Comparison of ENCODE assay signal across 10 mouse cellular contexts in the genomic region with DNA sequence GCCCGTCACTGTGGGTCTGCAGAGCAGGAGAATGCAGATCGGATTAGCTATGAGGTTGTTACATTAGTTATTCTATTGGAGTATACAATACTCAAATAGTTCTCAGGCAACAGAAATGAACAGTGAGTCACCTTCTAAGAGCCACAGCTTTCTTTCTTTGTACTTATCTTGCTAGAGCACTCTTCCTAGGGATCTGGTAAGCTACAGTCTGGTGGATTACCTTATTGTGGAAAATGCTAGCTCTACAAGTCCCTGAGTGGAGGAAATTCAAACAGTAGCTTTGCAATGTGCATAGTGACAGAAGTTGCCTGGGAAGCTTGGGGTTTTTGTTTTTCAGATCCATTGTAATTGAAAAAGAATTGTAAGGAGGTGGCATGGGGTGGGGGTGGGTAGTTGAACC. TPM values are rescaled to one million over a fixed set of nuclear protein-coding genes. Genes with fewer than 3 reads are reported as not detected.
DNase-seq lines count a peak whose midpoint lies in the region; ATAC-seq and TF ChIP-seq lines count a peak whose summit lies in the region.
"Had no signal": no experiment of that assay in that cellular context is flagged by ENCODE, and none has a peak within 500 bp of the region (broad histone marks: within the 10 kb centered on the region; RNA-seq: fewer than 3 reads in every experiment).

No protein-coding gene starts in this region.

- TF ChIP-seq POLR2A in ES-Bruce4 (IDR thresholded peaks at IDR 0.05; ENCODE audit: insufficient read depth, low read length), result no peak

- no peaks in the 10 kb centered on the region for H3K36me3 ChIP-seq in kidney, embryonic 15.5 days
- H3K36me3 ChIP-seq in ES-Bruce4 (ENCODE audit: control insufficient read depth, insufficient read depth, low read length, poor library complexity, severe bottlenecking), result no peaks in the 10 kb centered on the region
- H3K36me3 ChIP-seq in embryonic facial prominence, embryonic 14.5 days (ENCODE audit: control insufficient read depth, insufficient read depth, low read length), result no peaks in the 10 kb centered on the region
- no peaks in the 10 kb centered on the region for H3K36me3 ChIP-seq in midbrain, embryonic 12.5 days

- peaks cover 17% of the 10 kb centered on the region; the same call in 1 of the 2 replicates for H3K4me1 ChIP-seq in kidney, embryonic 15.5 days
- H3K4me1 ChIP-seq in ES-Bruce4 (ENCODE audit: control insufficient read depth, insufficient read depth, low read length), result no peaks in the 10 kb centered on the region
- 0 out of 2 replicates have a peak, but pooled peaks cover 3% of the 10 kb centered on the region for H3K4me1 ChIP-seq in embryonic facial prominence, embryonic 14.5 days (ENCODE audit: control insufficient read depth, insufficient read depth, low read length)
- peaks cover 11% of the 10 kb centered on the region for H3K4me1 ChIP-seq in midbrain, embryonic 12.5 days

- ATAC-seq in kidney, embryonic 15.5 days (replicated peaks; ENCODE audit: low FRiP score), result no peak
- 0 out of 2 replicates have a peak, but pooled peaks have one; percentile 7 for ATAC-seq in embryonic facial prominence, embryonic 14.5 days (ENCODE audit: low read depth)
- peak; percentile 27 for ATAC-seq in midbrain, embryonic 12.5 days (ENCODE audit: low FRiP score, low read depth)

- 0 out of 2 replicates have a peak overlapping the region, but pooled peaks have one; percentile 7 for H3K4me2 ChIP-seq in kidney, embryonic 15.5 days
- peak overlapping the region; percentile 39 for H3K4me2 ChIP-seq in embryonic facial prominence, embryonic 14.5 days (ENCODE audit: low read depth, low read length)
- no peak overlapping the region for H3K4me2 ChIP-seq in midbrain, embryonic 12.5 days (replicated peaks)

- no peak for DNase-seq in kidney, adult 9 months
- no peak for DNase-seq in embryonic facial prominence, embryonic 14.5 days (ENCODE audit: low spot score)
- DNase-seq in left cerebral cortex, postnatal 36 days (ENCODE audit: low spot score in 2 of 2), result no peak
- no peak for DNase-seq in right cerebral cortex, postnatal 25 days
- DNase-seq in layer of hippocampus, adult 9-11 months, result no peak

- 78% methylated on average over 2 of the region's 2 CpGs for WGBS in kidney, embryonic 15.5 days
- WGBS in embryonic facial prominence, embryonic 14.5 days, result 36% methylated on average over 2 of the region's 2 CpGs
- 33% methylated on average over 2 of the region's 2 CpGs for WGBS in midbrain, embryonic 12.5 days

- H3K9ac ChIP-seq in kidney, embryonic 15.5 days, result no peak overlapping the region
- no peak overlapping the region; the same call in 1 of the 2 replicates for H3K9ac ChIP-seq in ES-Bruce4 (ENCODE audit: low read depth, poor library complexity, severe bottlenecking)
- H3K9ac ChIP-seq in embryonic facial prominence, embryonic 14.5 days (ENCODE audit: low read depth, low read length), result 0 out of 2 replicates have a peak overlapping the region, but pooled peaks have one; percentile 20
- no peak overlapping the region for H3K9ac ChIP-seq in midbrain, embryonic 12.5 days (replicated peaks)

- no peaks in the 10 kb centered on the region for H3K27me3 ChIP-seq in kidney, embryonic 15.5 days
- no peaks in the 10 kb centered on the region for H3K27me3 ChIP-seq in ES-Bruce4 (ENCODE audit: control insufficient read depth, insufficient read depth, low read length, poor library complexity, severe bottlenecking)
- H3K27me3 ChIP-seq in embryonic facial prominence, embryonic 14.5 days (replicated peaks; ENCODE audit: control insufficient read depth, insufficient read depth, low read length), result no peaks in the 10 kb centered on the region
- no peaks in the 10 kb centered on the region for H3K27me3 ChIP-seq in midbrain, embryonic 12.5 days

- H3K27ac ChIP-seq in kidney, embryonic 15.5 days, result peak overlapping the region; percentile 66
- peak overlapping the region; percentile 96 for H3K27ac ChIP-seq in ES-Bruce4 (ENCODE audit: insufficient read depth, low read length)
- peak overlapping the region; percentile 78 for H3K27ac ChIP-seq in embryonic facial prominence, embryonic 14.5 days (replicated peaks; ENCODE audit: low read depth, low read length)
- peak overlapping the region; percentile 39; the same call in 1 of the 2 replicates for H3K27ac ChIP-seq in midbrain, embryonic 12.5 days (replicated peaks)

- TF ChIP-seq CTCF in ES-Bruce4 (IDR thresholded peaks at IDR 0.05; ENCODE audit: low read depth, low read length), result no peak

- intact Hi-C loops in left cerebral cortex, postnatal 36 days (cut with DNase I), result no loop called here

- no peak overlapping the region for H3K4me3 ChIP-seq in kidney, embryonic 15.5 days (replicated peaks)
- H3K4me3 ChIP-seq in ES-Bruce4 (ENCODE audit: low read depth, low read length), result no peak overlapping the region
- H3K4me3 ChIP-seq in embryonic facial prominence, embryonic 14.5 days (ENCODE audit: low read depth, low read length), result peak overlapping the region; percentile 5; the same call in 1 of the 2 replicates
- no peak overlapping the region for H3K4me3 ChIP-seq in midbrain, embryonic 12.5 days

- TF ChIP-seq EP300 in ES-Bruce4 (IDR thresholded peaks at IDR 0.05; ENCODE audit: insufficient read depth, low read depth, low read length), result no peak

- H3K9me3 ChIP-seq in kidney, embryonic 15.5 days (replicated peaks), result no peaks in the 10 kb centered on the region
- H3K9me3 ChIP-seq in ES-Bruce4 (replicated peaks; ENCODE audit: control insufficient read depth, insufficient read depth, low read length, poor library complexity, severe bottlenecking), result peaks cover 47% of the 10 kb centered on the region
- H3K9me3 ChIP-seq in embryonic facial prominence, embryonic 14.5 days (ENCODE audit: control insufficient read depth, low read length), result no peaks in the 10 kb centered on the region
- no peaks in the 10 kb centered on the region for H3K9me3 ChIP-seq in midbrain, embryonic 12.5 days

RNA-seq across cellular contexts. Expression of a gene that starts 52.5 kb away (rescaled TPM):
- 0.26 and 0.29 TPM in 2 replicates for polyA plus RNA-seq in kidney, embryonic 15.5 days (2015; fragmentation: Nextera tagmentation; extraction: Ambion mirVana)
- not detected in 2 replicates for polyA plus RNA-seq in ES-Bruce4 (2011; ENCODE audit: insufficient read depth, insufficient read length, low read depth, missing spikeins)
- 0.51 and 0.80 TPM in 2 replicates for polyA plus RNA-seq in embryonic facial prominence, embryonic 14.5 days (2014; fragmentation: Nextera tagmentation; extraction: Ambion mirVana)
- polyA plus RNA-seq in midbrain, embryonic 12.5 days (2016; fragmentation: Nextera tagmentation; extraction: Ambion mirVana), result not detected in 2 replicates
- not detected for total RNA-seq in left cerebral cortex, postnatal 36 days (2021)
- total RNA-seq: layer of hippocampus, postnatal 14 days had no signal

RNA-seq across cellular contexts. Expression of a gene that starts 59.0 kb away (rescaled TPM):
- 0.06 TPM in 1 of 2 replicates, not detected in the other for polyA plus RNA-seq in kidney, embryonic 15.5 days (2015; fragmentation: Nextera tagmentation; extraction: Ambion mirVana)
- polyA plus RNA-seq in ES-Bruce4 (2011; ENCODE audit: insufficient read depth, insufficient read length, low read depth, missing spikeins), result not detected in 2 replicates
- polyA plus RNA-seq in embryonic facial prominence, embryonic 14.5 days (2014; fragmentation: Nextera tagmentation; extraction: Ambion mirVana), result 1.1 and 1.4 TPM in 2 replicates
- polyA plus RNA-seq in midbrain, embryonic 12.5 days (2016; fragmentation: Nextera tagmentation; extraction: Ambion mirVana), result not detected in 2 replicates
- total RNA-seq in left cerebral cortex, postnatal 36 days (2021), result under 1 TPM in 1 of 2 experiments, not detected in 1; 0.76 TPM
- total RNA-seq: layer of hippocampus, postnatal 14 days had no signal
- polyA plus RNA-seq: heart, embryonic 14.5 days had no signal

Comparison
In these comparisons a context has a peak if more than half of its experiments do, and no peak if none do; other contexts are left out.
1. H3K27ac ChIP-seq: peak in every context shown above with its lines; median percentile 96 in ES-Bruce4; 78 in embryonic facial prominence, embryonic 14.5 days; 66 in kidney, embryonic 15.5 days; 39 in midbrain, embryonic 12.5 days.